Mouse (Mus musculus) heart, adult 2 months (tissue): Measurements from ENCODE around the gene Adam19. TPM values are rescaled to one million over a fixed set of nuclear protein-coding genes. Genes with fewer than 3 reads are reported as not detected.

Source experiments
- DNase-seq, 2 experiments: peaks; one replicate each; pipeline ENCODE4 v3.0.0; 2021
- H3K27ac ChIP-seq: fragments of 200-600 bp; 2 replicates; pipeline ENCODE4 v1.8.1; 2022
- H3K27me3 ChIP-seq: fragments of 200-500 bp; 2 replicates; pipeline ENCODE4 v1.6.1; 2012; ENCODE audit warnings: mild to moderate bottlenecking, low read length, inconsistent platforms, mixed read lengths; ENCODE audit not compliant: control insufficient read depth, insufficient read depth
- H3K36me3 ChIP-seq: fragments of 200-500 bp; 2 replicates; pipeline ENCODE4 v1.6.1; 2012; ENCODE audit warnings: low read length, inconsistent platforms; ENCODE audit not compliant: control insufficient read depth, insufficient read depth
- H3K4me1 ChIP-seq: fragments of 200-500 bp; 2 replicates; pipeline ENCODE4 v1.6.1; 2011; ENCODE audit warnings: low read length; ENCODE audit not compliant: control insufficient read depth, insufficient read depth
- H3K4me3 ChIP-seq: fragments of 200-600 bp; 2 replicates; pipeline ENCODE4 v1.8.1; 2022
- H3K79me2 ChIP-seq: fragments of 200-500 bp; replicated peaks from 2 replicates; pipeline ENCODE4 v1.6.1; 2012; ENCODE audit warnings: mild to moderate bottlenecking, inconsistent platforms, low read length, moderate library complexity, mixed read lengths; ENCODE audit not compliant: control insufficient read depth, insufficient read depth
- H3K9ac ChIP-seq: fragments of 200-500 bp; 2 replicates; pipeline ENCODE4 v1.6.1; 2012; ENCODE audit warnings: low read depth, mild to moderate bottlenecking, control low read depth, inconsistent platforms, low read length, mixed read lengths
- CTCF ChIP-seq: fragments of 200-600 bp; IDR thresholded peaks from 2 replicates; pipeline ENCODE4 v1.8.1; 2022; ENCODE audit warnings: antibody characterized with exemption, mild to moderate bottlenecking, moderate library complexity
- EP300 ChIP-seq: fragments of 200-500 bp; IDR thresholded peaks from 2 replicates; pipeline ENCODE4 v1.6.1; 2011; ENCODE audit warnings: low read depth, low read length, control low read depth; ENCODE audit not compliant: insufficient read depth
- POLR2A ChIP-seq: fragments of 200-500 bp; IDR thresholded peaks from 2 replicates; pipeline ENCODE4 v1.6.1; 2011; ENCODE audit warnings: mild to moderate bottlenecking, low read depth, low read length, control low read depth; ENCODE audit not compliant: insufficient read depth
- WGBS: fragments of 180-500 bp; shearing (Covaris S2); methylation state at CpG from one replicate; pipeline ENCODE4 v1.1.7; 2018; 5-methylcytosine and 5-hydroxymethylcytosine counted together
- intact Hi-C: fragments of 180-260 bp; cut with DNase I; formaldehyde crosslinking; loops from one replicate; pipeline ENCODE4 v1.15.1; 2025
- polyA plus RNA-seq: library from polyadenylated mRNA; depleted of rRNA; stranded (reverse); fragments of >200 nt; gene quantifications from 2 replicates; pipeline ENCODE4 v1.2.3, GENCODE M21; 2012
- total RNA-seq, 2 experiments: library from RNA; stranded (reverse); gene quantifications; 2 replicates each; pipeline ENCODE4 v1.2.3; 2021

The Adam19 gene
- total and polyA plus RNA-seq, 3 experiments, result 17.7 to 63.9 (median 21.9) TPM

- Histone ChIP-seq H3K4me3 (no peak overlapping the region), H3K27me3 (no peaks in the 10 kb centered on the region)
Measured at GRCm38 (mm10) chr11:46069408-46070003, 13.7 kb downstream of the Adam19 start.

GRCm38 (mm10) chr11:46070161-46070560 lies 14.4 kb downstream of the Adam19 start:
- no peak for DNase-seq
- no peak for TF ChIP-seq EP300
- no peak for TF ChIP-seq CTCF
- no peak for TF ChIP-seq POLR2A
- Histone ChIP-seq H3K27me3 (no peaks in the 10 kb centered on the region), H3K27ac (peak overlapping the region; percentile 99), H3K36me3 (peaks cover 28% of the 10 kb centered on the region), H3K4me3 (no peak overlapping the region), H3K79me2 (peaks cover 4% of the 10 kb centered on the region; the same call in 1 of the 2 replicates), H3K4me1 (peaks cover 46% of the 10 kb centered on the region), H3K9ac (peak overlapping the region; percentile 69)
- intact Hi-C loops, result no loop called here
- WGBS, result 59% methylated on average over 4 of the region's 4 CpGs

More at GRCm38 (mm10) chr11:46069408-46070003, 13.7 kb downstream of the Adam19 start:
- Histone ChIP-seq H3K27ac (peak overlapping the region; percentile 99), H3K9ac (peak overlapping the region; percentile 69), H3K36me3 (peaks cover 29% of the 10 kb centered on the region), H3K4me1 (peaks cover 50% of the 10 kb centered on the region), H3K79me2 (peaks cover 4% of the 10 kb centered on the region; the same call in 1 of the 2 replicates)
- intact Hi-C loops, result loop anchor here (2.0 kb wide), 1 partner anchor 15 kb away; no protein-coding TSS in a partner anchor
- no peak for TF ChIP-seq CTCF
- peak; percentile 73 for TF ChIP-seq EP300
- peak in 1 of 2 experiments; percentile 74 for DNase-seq
- WGBS, result 12% methylated on average over 17 of the region's 17 CpGs

GRCm38 (mm10) chr11:46070789-46071188 lies 15.0 kb downstream of the Adam19 start:
- Histone ChIP-seq H3K27me3 (no peaks in the 10 kb centered on the region), H3K4me3 (no peak overlapping the region), H3K27ac (peak overlapping the region; percentile 99), H3K9ac (no peak overlapping the region), H3K36me3 (peaks cover 31% of the 10 kb centered on the region), H3K4me1 (peaks cover 41% of the 10 kb centered on the region), H3K79me2 (peaks cover 5% of the 10 kb centered on the region; the same call in 1 of the 2 replicates)
- WGBS, result 44% methylated on average over 8 of the region's 8 CpGs
- peak; percentile 32 for TF ChIP-seq CTCF
- no peak for TF ChIP-seq EP300
- DNase-seq, result no peak
- intact Hi-C loops, result no loop called here

GRCm38 (mm10) chr11:46072466-46073060 lies 16.8 kb downstream of the Adam19 start:
- H3K9ac ChIP-seq, result no peak overlapping the region
- DNase-seq, result no peak
- intact Hi-C loops, result no loop called here
- 0 out of 2 replicates have a peak, but pooled peaks have one; percentile 24 for TF ChIP-seq CTCF
- TF ChIP-seq POLR2A, result no peak
- peaks cover 33% of the 10 kb centered on the region for H3K36me3 ChIP-seq
- peaks cover 45% of the 10 kb centered on the region for H3K4me1 ChIP-seq
- peaks cover 5% of the 10 kb centered on the region; the same call in 1 of the 2 replicates for H3K79me2 ChIP-seq
- no peak overlapping the region for H3K4me3 ChIP-seq
- H3K27me3 ChIP-seq, result no peaks in the 10 kb centered on the region
- WGBS, result 49% methylated on average over 8 of the region's 8 CpGs
- H3K27ac ChIP-seq, result peak overlapping the region; percentile 85

- intact Hi-C loops, result no loop called here
- Histone ChIP-seq H3K79me2 (peaks cover 5% of the 10 kb centered on the region; the same call in 1 of the 2 replicates), H3K4me1 (peaks cover 46% of the 10 kb centered on the region)
Measured at GRCm38 (mm10) chr11:46073061-46073849, 17.5 kb downstream of the Adam19 start.

More at GRCm38 (mm10) chr11:46073061-46073849, 17.5 kb downstream of the Adam19 start:
- no peak for TF ChIP-seq EP300
- no peak for TF ChIP-seq CTCF
- TF ChIP-seq POLR2A, result no peak
- Histone ChIP-seq H3K4me3 (no peak overlapping the region), H3K27me3 (no peaks in the 10 kb centered on the region), H3K36me3 (peaks cover 36% of the 10 kb centered on the region), H3K9ac (peak overlapping the region; percentile 36), H3K27ac (peak overlapping the region; percentile 85)
- WGBS, result 47% methylated on average over 15 of the region's 15 CpGs
- no peak for DNase-seq
